Mouse (Mus musculus): ENCODE results near the gene Rab8b.

- no peak for TF ChIP-seq POLR2A (IDR thresholded peaks at IDR 0.05; ENCODE audit: insufficient read depth, low read length)
- no peak for TF ChIP-seq EP300 (IDR thresholded peaks at IDR 0.05; ENCODE audit: insufficient read depth, low read depth, low read length)
- TF ChIP-seq CTCF (IDR thresholded peaks at IDR 0.05; ENCODE audit: low read depth, low read length), result no peak
Measured at GRCm38 (mm10) chr9:66861104-66861767, 58.3 kb downstream of the Rab8b start.

Data from ES-Bruce4 (cell line).